Mouse (Mus musculus): ENCODE measurements around the gene Dynll1.

Dynll1 gene

DNA sequence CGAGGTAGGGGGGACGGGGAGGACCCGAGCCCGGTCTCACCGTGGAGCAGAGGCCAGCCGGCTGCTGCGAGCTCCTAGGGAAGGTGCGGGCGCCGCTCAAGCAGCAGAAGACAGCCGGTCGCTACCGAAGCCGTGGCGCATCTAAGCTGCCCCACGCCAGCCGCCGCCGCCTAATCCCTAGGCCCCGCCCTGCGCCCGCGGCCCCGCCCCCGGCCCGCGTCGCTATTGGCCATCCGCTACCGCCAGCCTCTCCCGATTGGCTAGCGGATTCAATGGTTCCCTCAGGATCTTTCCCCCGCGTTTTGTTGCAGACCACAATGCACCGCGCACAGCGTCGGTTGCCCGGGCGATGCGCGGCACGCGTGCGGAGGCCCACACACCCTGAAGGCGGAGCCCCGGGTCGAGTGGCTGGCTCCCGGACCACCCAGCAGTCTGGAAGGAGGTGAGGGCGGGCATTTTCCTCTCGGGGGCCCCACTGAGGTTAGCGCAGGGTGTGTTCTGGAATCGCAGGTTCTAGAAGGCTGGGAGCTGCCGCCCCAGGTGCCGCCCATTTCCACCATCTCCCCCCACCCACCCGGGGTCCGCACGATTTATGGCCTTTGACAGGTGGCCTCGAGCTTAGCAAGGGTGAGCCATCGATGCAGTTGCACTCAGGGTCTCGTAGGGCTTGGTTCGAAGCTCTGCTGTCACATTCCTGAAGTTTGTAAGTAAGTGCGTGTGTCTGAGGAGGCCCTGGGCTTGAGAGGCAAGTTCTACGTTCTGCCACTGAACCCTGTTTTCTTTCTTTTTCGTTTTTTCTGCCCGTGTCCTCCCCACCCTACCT lies at the start of gene Dynll1:
Gene Dynll1 (minus strand): TSS at position 208 of the 823 bp plus-strand sequence.
- DNase-seq (ENCODE audit: low read depth, low spot score), result peak; percentile 99

DNA sequence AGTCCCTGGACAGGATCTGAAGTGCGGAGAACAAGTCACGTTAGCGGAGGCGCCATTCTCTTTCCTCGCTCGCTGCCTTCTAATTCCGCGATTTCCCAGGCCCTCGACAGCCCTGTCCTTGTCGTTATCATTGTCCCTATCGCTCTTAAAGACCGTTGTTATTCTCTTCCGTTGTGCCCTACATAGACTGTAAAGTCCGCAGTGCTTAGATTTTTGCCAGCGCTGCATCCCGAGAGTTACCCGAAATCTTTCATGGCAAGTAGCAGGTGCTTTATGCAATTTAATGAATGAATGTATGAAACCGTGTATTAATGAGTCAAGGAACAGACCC lies 48.4 kb upstream of the Dynll1 start:
- DNase-seq (ENCODE audit: low read depth, low spot score), result no peak

DNA sequence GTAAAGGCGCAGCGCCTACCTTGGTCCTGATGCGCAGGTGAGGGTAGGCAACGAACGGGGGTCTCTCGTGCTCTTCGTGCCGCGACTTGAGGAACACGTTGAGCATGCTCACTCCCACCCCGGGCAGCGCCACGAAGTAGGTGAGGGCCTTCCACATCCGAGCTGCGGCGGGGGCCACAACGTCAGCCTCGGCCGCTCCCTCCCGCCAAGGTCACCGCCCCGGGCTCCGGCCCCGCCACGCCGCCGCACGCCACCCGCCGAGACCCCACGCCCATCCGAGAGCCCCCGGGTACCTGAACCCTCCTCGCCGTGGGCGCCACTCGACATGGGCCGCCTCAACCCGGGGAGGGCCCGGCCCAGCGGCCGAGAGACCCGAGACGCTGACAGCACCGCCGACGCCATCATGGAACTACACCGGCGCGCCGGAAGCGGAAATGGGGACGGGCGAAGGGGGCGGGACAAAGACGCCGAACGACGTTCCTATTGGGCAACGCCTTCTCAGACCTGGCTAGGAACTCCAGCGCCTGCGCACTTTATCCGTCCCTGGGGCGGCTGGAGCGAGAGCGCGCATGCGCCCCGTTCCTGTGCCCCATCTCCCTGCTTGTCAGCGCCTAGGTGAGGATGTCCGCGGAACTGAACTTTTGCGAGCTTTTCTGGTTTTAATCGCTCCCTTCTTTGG lies 47.9 kb upstream of the Dynll1 start, which contains the start of gene Cox6a1:
Gene Cox6a1 (minus strand): TSS at position 436 of the 679 bp plus-strand sequence.
- peak; percentile 99 for DNase-seq (ENCODE audit: low read depth, low spot score)

DNA sequence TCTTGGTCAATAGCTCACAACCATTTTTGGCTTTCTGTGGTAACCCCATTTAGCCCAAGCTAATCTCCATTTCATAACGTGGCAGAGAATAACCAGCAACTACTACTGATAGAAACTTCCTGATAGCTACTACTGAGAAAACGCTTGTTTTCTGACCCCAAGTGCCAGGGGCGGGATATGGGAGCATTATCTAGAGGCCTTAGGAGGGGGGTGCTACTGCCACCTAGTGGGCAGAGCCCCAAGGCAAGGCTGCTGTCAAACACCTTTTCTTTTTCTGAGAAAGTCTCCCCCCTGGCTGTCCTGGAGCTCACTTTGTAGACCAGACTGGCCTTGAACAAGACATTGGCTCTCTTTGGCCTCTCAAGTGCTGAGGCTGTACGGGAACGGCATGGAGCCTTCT lies 46.8 kb upstream of the Dynll1 start:
- peak; percentile 93 for DNase-seq (ENCODE audit: low read depth, low spot score)

DNA sequence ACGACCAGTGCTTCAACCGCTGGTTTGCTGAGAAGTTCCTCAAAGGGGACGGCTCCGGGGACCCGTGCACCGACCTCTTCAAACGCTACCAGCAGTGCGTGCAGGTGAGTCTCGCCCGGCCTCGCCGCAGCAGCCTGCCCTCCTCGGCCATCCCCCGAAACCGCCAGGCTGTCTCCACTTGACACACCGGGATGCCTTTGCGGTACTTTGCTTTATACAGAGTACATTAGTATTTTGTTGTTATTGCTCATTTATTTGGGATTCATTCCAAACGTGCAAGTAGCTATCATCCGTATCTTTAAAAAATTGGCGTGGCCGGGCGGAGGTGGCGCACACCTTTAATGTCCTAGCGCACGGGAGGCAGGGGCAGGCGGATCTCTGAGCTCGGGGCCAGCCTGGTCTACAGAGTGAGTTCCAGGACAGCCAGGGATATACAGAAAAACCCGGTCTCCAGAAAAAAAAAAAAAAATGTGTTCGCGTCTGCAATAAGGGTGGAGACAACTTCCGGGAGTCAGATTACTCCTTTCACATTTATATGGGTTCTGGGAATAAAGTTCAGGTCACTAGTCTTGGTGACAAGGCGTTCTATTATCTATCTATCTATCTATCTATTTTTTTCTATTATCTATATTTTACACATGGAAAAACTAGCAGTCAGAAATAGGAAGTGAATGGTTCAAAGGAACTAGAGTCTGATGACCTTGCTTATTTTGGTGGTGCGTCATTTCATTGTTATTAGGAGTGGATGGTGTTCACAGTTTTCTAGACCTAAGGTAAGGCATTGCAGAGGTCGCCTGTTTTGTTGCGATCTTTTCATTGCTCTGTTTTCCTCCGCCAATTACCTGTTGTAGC lies 40.7 kb upstream of the Dynll1 start:
- DNase-seq (ENCODE audit: low read depth, low spot score), result no peak

DNA sequence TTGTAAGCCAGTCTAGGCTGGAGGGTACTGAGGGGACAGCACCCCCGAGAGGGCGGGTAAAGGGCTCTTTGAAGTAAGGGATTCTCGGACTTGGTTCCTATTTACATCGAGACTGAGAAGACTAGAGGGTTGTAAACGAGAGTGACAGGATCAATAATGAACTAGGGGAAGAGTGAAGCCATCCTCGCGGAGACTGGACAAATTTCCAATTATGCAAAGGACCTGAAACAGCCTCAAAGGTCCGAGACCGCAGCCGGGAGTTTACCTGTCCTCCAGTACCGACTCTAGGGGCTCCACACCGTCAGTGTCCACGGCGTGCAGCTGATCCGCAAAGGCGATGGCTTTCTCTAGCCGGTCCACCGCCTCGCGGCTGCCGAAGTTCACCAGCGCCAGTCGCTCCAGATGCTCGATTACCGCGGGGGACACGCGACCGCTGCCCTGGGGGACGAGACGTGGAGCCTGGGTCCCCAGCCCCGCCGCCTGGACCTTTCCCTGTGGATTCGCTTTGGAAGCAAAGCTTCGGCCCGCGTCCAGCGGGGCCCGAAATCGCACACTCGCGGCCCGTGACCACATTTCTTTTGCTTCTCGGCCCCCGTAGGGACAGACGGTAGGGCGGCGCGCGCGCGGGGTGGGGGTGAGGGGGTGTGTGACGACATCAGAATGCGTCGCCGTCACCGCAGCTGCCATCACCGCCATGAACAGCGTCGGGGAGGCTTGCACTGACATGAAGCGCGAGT lies 39.9 kb upstream of the Dynll1 start, which contains the start of the genes Gatc and Triap1:
Gene Gatc (minus strand): TSS at position 602 of the 737 bp plus-strand sequence.
Gene Triap1 (plus strand): TSS at position 649 of the 737 bp plus-strand sequence.
- peak; percentile 92 for DNase-seq (ENCODE audit: low read depth, low spot score)

DNA sequence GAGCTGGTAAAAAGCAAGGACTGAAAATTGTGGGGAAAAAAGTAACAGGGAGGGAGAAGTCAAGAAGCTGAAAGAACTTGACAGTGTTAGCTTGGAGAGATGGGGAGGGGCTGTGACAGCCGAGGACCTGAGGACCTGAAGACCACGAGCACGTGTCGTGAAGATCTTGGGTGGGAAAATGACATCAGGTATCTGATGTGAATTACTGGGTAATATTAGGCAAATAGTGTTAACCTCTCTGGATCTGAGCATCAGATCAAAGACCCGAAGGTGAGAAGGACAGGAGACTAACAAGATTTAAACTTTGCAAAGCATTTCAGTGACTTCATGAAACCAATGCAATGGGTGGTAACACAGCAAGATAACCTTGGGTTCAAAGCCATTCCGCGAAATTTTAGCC lies 39.2 kb upstream of the Dynll1 start:
- no peak for DNase-seq (ENCODE audit: low read depth, low spot score)

DNA sequence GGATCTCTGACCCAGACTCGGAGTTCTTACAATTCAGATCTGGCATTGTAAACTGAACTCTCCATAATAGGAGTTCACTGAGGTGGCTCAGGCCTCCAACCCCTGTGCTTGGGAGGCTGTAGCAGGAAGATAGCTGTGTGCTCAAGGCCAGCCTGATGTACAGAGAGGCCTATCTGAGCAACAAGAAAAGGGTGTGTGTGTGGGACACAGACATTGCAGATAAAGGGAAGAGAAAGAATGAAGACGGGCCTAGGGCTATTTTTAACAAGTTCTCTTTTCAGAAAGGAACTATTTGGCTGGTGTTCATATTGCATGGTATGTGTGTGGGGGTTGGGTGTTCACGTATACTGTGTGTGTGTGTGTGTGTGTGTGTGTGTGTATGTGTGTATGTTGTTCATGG lies 32.8 kb upstream of the Dynll1 start:
- DNase-seq (ENCODE audit: low read depth, low spot score), result no peak

DNA sequence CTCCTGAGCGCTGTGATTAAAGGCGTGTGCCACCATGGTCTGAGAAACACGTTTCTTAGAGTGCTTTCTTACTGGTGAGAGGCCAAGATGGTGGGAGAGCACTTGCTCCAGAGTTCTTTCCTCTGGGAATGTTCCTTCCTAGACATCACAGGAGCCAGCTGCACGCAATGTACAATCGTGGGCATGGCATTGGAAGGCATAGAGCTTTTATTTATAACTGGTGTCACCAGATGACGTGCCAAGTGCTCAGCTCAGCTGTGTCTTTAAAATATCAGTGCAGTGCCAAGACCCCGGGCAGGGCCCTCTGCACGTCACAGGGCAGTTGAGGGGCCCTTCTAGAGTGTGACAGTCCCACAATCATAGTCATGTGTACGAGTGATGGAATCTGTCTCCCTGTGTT lies 30.2 kb upstream of the Dynll1 start:
- no peak for DNase-seq (ENCODE audit: low read depth, low spot score)

DNA sequence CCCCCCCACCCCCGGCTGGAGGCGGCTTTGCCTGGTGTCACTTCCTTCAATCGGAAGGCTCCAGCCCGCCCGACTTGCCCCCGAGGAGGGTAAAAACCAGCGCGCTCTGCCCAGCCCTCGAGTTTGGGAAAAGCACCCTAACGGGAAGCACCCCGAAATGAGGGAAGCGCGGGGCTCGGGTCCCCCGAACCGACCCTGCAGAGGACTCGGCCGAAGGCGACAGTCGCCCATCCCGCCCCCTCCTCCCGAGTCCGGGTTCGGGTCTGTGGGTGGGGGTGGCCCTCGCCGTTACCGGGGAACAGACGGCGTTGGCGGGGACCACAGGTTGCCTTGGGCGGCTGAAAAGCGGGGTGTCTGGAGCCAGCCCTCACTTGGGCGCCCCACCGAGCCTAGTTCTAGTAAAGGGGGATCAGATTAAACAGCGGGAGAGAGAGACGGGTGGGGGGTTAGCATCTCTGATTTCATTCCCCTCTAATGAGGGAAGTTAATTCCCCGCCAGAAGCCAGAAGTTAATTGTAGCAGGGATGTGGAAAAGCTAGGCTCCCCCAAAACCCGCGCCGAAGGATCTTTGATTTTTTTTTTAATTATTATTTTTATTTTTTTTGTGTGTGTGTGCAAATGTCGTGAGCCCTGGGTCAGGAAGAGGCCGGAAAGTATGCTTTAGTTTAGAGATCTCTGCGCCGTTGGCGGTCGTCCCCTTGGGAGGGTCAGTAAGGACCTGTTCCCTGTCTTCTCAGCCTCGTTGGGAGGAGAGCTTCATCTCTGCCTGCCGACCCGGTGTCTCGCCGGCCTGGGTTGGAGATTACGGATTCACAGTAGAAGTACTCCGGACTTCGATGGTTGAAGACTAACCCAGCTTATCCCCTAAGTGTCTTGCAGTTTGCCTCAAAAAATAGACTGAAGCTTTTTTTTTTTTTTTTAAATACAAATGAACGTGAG lies 27.1 kb upstream of the Dynll1 start:
- DNase-seq (ENCODE audit: low read depth, low spot score), result no peak

DNA sequence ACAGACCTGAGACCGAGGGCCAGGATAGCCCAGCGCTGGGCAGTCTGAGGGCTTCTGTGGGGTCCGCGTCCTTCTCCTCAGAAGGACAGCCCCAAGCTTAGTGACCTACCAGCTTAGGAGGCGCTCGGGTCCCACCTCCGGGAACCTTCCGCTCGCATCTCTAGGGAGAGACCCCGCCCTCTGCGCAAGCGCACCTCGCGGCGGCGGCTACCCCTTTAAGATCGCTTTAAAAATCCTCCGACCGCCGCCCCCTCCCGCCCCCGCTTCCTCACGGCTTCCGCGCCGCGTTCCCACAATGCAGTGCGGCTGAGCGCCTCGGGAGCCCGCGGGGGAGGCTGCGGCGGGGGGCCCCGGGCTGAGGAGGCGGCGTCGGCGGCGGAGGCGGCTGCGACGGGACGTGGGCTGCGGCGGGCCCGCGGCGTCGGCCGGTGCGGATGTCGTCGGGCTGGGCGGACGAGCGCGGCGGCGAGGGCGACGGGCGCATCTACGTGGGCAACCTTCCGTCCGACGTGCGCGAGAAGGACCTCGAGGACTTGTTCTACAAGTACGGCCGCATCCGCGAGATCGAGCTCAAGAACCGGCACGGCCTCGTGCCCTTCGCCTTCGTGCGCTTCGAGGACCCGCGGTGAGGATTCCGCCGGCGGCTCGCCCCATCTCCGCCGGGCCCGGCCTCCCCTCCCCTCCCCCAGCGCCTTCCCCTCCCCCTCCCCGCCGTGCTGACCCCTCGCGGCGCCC lies 26.2 kb upstream of the Dynll1 start, which contains the start of gene Srsf9:
Gene Srsf9 (plus strand): TSS at position 303 of the 735 bp plus-strand sequence.
- peak; percentile 96 for DNase-seq (ENCODE audit: low read depth, low spot score)

DNA sequence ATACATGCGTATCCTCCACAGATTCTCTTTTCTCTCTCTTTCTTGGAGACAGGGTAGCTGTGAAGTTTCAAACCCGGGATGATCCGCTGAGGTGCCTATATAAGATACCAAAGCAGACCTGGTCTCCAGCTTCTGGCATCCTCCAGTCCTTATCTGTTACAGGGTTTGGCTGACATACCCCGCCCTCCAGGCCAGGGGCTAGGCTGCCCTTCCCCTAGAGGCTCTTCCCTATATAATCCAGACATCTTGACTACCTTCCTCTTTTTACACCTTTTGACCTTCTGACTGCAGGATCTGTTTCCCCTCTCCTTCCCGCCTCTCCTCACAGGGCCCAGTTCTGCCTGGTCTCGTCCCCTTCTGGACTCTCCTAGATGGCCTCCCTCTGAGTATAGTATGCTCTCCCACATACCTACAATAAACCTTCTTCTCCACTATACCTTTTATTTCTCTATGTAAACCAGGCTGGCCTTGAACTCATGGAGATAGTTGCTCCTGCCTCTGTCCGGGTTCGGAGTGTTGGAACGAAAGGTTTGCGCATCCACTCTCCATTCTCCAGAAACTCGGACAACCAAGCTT lies 25.5 kb upstream of the Dynll1 start:
- DNase-seq (ENCODE audit: low read depth, low spot score), result no peak

DNA sequence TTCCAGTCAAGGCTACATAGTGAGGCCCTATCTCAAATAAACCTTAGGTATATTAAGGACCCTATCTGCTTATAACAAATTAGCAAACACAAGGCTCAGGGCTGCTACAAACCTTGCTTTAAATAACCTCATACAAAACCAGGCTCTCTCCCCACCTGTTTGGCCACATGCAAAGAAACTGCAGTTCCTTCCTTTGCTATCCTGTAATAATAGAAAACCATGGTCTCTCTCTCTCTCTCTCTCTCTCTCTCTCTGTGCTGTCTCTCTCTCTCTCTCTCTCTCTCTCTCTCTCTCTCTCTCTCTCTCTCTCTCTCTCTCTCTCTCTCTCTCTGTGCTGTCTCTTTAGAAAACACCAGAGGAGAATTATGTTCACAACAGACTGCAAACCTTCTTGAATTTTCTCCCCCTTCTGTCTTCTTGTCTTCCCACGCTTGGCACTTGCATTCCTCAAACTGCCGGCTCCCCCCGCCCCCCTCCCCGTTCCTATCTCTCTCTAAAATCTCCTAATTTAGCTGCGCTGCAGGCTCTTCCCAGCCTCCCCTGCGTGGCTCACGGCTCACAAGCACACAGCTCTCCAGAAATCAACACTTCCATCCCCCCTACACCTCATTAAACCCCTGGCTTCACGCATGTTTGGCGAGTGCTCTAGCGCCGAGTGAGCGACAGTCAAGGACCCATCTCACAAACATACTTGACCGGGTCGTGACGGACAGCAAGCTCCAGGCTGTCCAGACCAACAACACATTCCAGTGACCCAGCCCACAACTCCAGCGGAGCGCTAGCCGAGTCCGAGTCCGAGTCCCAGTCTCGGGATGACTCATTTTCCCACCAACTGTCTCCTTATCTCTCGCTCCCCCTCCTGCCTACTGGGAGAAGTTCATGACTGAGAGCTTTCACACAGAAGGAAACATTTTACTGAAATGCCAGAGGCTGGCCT lies 18.5 kb upstream of the Dynll1 start:
- peak; percentile 81 for DNase-seq (ENCODE audit: low read depth, low spot score)

DNA sequence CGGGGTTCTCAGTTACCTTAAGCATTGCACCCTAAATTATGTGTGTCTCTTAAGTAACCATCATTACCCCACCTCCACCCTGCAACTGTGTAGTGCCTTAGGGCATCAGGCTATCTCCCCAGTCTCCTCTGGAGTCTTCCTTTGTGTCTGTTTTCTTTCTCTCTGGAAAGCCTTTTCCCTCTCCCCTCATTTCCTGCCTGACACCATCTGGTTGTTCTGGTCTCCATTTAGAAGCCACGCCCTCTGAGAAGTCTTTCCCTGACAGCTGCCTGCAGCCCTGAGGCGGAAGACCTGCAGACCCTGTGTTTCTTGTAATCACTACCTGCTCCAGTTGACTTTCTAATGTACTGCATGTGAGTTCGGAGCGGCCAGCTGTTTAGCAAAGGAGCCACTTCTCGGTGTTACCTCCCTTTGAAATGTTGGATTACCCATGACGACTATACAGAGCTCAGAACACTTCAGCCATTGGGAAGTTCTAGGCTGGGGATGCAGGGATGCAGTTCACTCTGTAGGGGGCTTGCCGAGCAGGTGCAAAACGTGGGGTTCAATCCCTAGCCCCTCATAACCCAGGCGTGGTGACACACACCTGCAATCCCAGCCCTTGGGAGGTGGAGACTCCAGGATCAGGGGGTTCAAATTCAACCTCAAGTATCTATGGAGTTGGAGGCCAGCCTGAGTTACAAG lies 17.0 kb upstream of the Dynll1 start:
- peak; percentile 93 for DNase-seq (ENCODE audit: low read depth, low spot score)

DNA sequence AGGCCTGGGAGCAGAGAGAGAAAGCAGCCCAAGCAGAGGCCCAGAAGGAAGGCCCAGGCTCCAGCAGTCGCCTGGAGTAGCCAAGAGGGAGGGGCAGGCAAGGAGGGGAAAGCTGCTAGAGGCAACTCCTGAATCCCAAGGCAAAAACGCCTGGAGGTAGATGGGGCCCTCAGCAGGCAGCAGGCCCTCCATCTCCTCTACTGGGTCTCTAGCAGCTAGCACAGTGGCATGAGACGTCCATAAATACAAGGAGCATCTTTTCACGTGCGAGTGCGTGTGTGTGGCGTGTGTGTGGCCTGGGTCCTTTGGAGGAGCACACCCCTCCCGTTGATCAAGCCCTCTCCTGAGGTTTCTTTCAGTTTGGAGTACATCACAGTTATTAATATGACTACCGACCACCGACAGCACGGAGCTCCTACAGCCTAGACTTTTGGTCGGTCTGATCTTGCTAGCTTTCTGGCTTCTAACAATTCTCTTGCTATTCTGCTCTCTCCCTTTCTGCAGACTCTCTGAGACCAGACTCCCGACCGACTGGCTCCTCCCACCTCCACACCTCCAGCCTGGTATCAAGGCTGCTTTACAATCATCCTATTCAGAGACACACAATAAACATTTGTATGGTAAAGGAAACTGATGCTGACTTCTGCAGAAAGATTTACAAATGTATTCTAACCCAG lies 16.3 kb upstream of the Dynll1 start:
- peak; percentile 67 for DNase-seq (ENCODE audit: low read depth, low spot score)

DNA sequence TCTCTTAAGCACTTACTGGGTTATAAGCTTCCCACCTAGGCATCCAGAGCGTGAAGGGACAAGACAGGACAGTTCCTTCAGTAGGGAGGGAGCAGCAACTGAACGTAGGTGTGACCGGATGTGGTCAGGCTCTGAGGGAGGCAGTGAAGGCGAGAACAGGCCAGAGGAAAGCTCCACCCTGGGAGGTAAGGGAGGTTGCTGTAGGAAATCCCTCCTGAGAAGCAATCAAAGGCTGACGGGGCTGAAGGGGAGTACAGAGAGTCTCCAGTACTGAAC lies 12.8 kb upstream of the Dynll1 start:
- DNase-seq (ENCODE audit: low read depth, low spot score), result no peak

All from ZHBTc4 (cell line).